Mouse (Mus musculus) testis, adult 2 months (tissue): ENCODE data around the gene Selenoi. TPM values are rescaled to one million over a fixed set of nuclear protein-coding genes. Genes with fewer than 3 reads are reported as not detected.
"Not testable (repeated sequence)": the region's sequence is repeated elsewhere in the genome, so short reads cannot be mapped to it uniquely, and the experiment has no call there.

Source experiments
- H3K27ac ChIP-seq: fragments of 200-500 bp; 2 replicates; pipeline ENCODE4 v1.5.1; 2012; ENCODE audit warnings: low read depth, low read length; ENCODE audit not compliant: control insufficient read depth, insufficient read depth
- H3K27me3 ChIP-seq: fragments of 200-500 bp; 2 replicates; pipeline ENCODE4 v1.6.1; 2012; ENCODE audit warnings: mild to moderate bottlenecking, low read length, moderate library complexity; ENCODE audit not compliant: control insufficient read depth, insufficient read depth
- H3K36me3 ChIP-seq: fragments of 200-500 bp; 2 replicates; pipeline ENCODE4 v1.6.1; 2012; ENCODE audit warnings: mild to moderate bottlenecking, low read length; ENCODE audit not compliant: control insufficient read depth, insufficient read depth
- H3K4me1 ChIP-seq: fragments of 200-500 bp; 2 replicates; pipeline ENCODE4 v1.6.1; 2012; ENCODE audit warnings: low read length; ENCODE audit not compliant: control insufficient read depth, insufficient read depth
- H3K4me3 ChIP-seq: fragments of 200-500 bp; 2 replicates; pipeline ENCODE4 v1.5.1; 2012; ENCODE audit warnings: low read depth, mild to moderate bottlenecking, low read length, moderate library complexity, mixed read lengths; ENCODE audit not compliant: control insufficient read depth
- CTCF ChIP-seq: fragments of 200-500 bp; IDR thresholded peaks from 2 replicates; pipeline ENCODE4 v1.5.1; 2012; ENCODE audit warnings: low read depth, mild to moderate bottlenecking, inconsistent platforms, low read length, moderate library complexity; ENCODE audit not compliant: control insufficient read depth, insufficient read depth, insufficient replicate concordance
- POLR2A ChIP-seq: fragments of 200-500 bp; IDR thresholded peaks from 2 replicates; pipeline ENCODE4 v1.6.1; 2012; ENCODE audit warnings: low read depth, mild to moderate bottlenecking, inconsistent platforms, low read length, moderate library complexity; ENCODE audit not compliant: control insufficient read depth
- polyA plus RNA-seq: library from polyadenylated mRNA; depleted of rRNA; stranded (reverse); fragments of >200 nt; gene quantifications from 2 replicates; pipeline ENCODE4 v1.2.3, GENCODE M21; 2012

Gene Selenoi
- polyA plus RNA-seq, 1 experiment = 74.1 TPM

- TF ChIP-seq POLR2A = no peak
- no peak for TF ChIP-seq CTCF
- Histone ChIP-seq H3K27ac (no peak overlapping the region), H3K27me3 (no peaks in the 10 kb centered on the region), H3K36me3 (no peaks in the 10 kb centered on the region), H3K4me3 (no peak overlapping the region), H3K4me1 (no peaks in the 10 kb centered on the region)
These were observed 29.0 kb upstream of the Selenoi start for GRCm38 (mm10) chr5:30203216-30203885.

DNA sequence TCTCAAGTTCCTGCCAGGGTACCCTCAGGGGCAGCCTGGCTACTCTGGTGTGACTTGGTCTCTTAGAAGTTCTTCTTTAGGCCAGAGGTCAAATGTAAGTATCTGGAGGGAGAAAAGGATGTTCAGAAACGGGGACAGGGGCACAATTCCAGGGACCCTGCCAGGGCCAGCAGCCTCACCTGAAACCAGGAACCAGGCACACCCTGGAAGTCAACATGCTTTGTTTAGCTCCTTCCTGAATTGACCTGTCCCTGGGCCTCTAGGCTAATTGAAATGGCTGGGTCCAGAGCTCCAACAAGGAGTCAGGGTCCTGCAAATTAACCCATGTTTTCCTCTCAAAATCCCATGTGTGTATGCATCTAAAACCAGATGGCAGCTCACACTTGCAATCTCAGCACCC lies 27.9 kb upstream of the Selenoi start:
- TF ChIP-seq POLR2A (no peak), CTCF (no peak)
- Histone ChIP-seq H3K4me3 (no peak overlapping the region), H3K27ac (no peak overlapping the region), H3K4me1 (no peaks in the 10 kb centered on the region), H3K27me3 (no peaks in the 10 kb centered on the region), H3K36me3 (no peaks in the 10 kb centered on the region)

GRCm38 (mm10) chr5:30205034-30205433 lies 27.3 kb upstream of the Selenoi start:
- no peak overlapping the region for H3K27ac ChIP-seq
- peak overlapping the region; percentile 66 for H3K4me3 ChIP-seq
- no peak for TF ChIP-seq CTCF
- no peak for TF ChIP-seq POLR2A
- no peaks in the 10 kb centered on the region for H3K36me3 ChIP-seq
- H3K4me1 ChIP-seq = no peaks in the 10 kb centered on the region
- no peaks in the 10 kb centered on the region for H3K27me3 ChIP-seq

- no peaks in the 10 kb centered on the region for H3K27me3 ChIP-seq
- TF ChIP-seq CTCF = no peak
- TF ChIP-seq POLR2A = no peak
- H3K27ac ChIP-seq = no peak within 1 kb of the TSS
- peak within 1 kb of the TSS; percentile 66 for H3K4me3 ChIP-seq
- no peaks in the 10 kb centered on the region for H3K4me1 ChIP-seq
- H3K36me3 ChIP-seq = no peaks in the 10 kb centered on the region
These were observed 26.9 kb upstream of the Selenoi start, which contains the start of gene Adgrf3 for GRCm38 (mm10) chr5:30205493-30205892. Gene Adgrf3 (minus strand): TSS chr5:30205722.

DNA sequence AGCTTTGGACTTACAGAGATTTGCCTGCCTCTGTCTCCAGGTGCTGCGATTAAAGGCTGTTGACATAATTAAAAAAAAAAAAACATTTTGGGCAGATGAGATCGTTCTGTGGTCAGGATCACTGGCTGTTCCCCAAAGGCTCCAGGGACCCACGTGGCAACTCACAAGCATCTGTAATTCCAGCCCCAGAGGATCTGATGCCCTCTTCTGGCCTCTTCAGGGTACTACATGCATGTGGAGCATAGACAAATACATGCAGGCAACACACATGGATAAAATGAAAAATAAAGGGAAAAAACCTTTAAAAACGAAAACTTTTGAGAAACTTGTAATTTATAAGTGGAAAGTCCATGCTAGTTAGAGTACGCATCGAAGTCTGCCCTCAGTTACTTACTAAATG lies 25.1 kb upstream of the Selenoi start:
- Histone ChIP-seq H3K4me3 (no peak overlapping the region), H3K4me1 (no peaks in the 10 kb centered on the region), H3K27ac (no peak overlapping the region), H3K27me3 (no peaks in the 10 kb centered on the region), H3K36me3 (no peaks in the 10 kb centered on the region)
- TF ChIP-seq POLR2A = no peak
- TF ChIP-seq CTCF = peak; percentile 34; the same call in 1 of the 2 replicates

DNA sequence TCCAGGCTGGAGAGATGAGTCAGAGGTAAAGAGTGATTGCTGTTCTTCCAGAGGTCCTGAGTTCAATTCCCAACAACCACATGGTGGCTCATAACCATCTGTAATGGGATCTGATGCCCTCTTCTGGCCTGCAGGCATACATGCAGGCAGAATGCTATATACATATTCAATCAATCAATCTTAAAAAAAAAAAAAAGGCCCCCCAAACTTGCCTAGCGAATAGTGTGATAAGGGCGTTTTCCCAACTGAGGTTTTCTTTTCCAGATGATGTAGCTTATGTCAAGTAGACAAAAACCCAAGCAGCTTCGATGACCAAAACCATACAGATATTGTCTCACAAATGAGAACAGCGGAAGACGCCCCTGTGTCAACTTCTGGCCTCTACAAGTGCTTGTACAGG lies 21.6 kb upstream of the Selenoi start:
- not testable (repeated sequence) for H3K27me3 ChIP-seq, H3K4me3 ChIP-seq, H3K36me3 ChIP-seq, H3K4me1 ChIP-seq, H3K27ac ChIP-seq

DNA sequence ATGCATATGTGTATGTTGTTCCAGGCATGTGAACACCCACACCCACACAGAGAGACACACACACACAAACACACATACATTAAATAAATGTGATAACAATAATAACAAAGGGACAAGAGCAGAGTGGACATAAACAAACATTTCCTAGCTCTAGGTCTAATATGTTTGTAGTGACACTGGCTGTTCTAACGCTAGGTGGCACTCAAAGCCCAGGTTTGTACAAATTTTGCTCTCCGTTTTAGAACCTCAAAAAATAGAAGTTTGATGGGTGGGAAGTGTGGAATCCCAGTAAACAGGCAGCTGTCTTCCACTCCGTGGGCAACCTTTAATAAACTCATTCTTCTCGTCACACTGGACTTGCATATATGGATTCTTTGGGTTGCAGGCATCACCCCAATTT lies 17.5 kb upstream of the Selenoi start:
- no peaks in the 10 kb centered on the region for H3K4me1 ChIP-seq
- TF ChIP-seq POLR2A (no peak), CTCF (no peak; the same call in 1 of the 2 replicates)
- no peak overlapping the region for H3K4me3 ChIP-seq
- H3K36me3 ChIP-seq = no peaks in the 10 kb centered on the region
- no peaks in the 10 kb centered on the region for H3K27me3 ChIP-seq
- H3K27ac ChIP-seq = no peak overlapping the region

DNA sequence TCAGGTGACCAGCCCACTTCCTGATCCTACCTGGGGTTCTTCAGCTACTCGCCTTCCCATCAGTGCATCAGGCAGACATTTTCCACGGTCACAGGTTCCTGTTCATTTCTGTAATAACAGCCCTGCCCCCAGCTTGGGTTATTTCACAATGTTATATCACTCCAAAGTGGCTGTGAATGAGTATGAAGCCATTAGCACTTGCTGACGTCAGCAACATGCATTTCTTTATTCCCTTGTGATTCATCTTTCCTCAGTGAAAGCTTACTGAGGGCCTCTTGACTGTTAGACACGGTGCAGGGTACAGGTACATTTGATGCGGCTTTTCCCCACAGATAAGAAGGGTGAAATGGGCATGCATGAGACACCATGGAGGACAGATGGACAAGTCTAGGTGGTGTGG lies 16.4 kb upstream of the Selenoi start:
- no peak for TF ChIP-seq CTCF
- no peak for TF ChIP-seq POLR2A
- no peak overlapping the region for H3K27ac ChIP-seq
- H3K4me1 ChIP-seq = no peaks in the 10 kb centered on the region
- H3K27me3 ChIP-seq = no peaks in the 10 kb centered on the region
- H3K36me3 ChIP-seq = no peaks in the 10 kb centered on the region
- no peak overlapping the region for H3K4me3 ChIP-seq
